Mouse (Mus musculus) testis, adult 2 months (tissue): Measurements from ENCODE around the gene Zfp131.
"Not testable (repeated sequence)": the region's sequence is repeated elsewhere in the genome, so short reads cannot be mapped to it uniquely, and the experiment has no call there.

Experiments
- CTCF ChIP-seq: fragments of 200-500 bp; IDR thresholded peaks from 2 replicates; pipeline ENCODE4 v1.5.1; 2012; ENCODE audit warnings: low read depth, mild to moderate bottlenecking, inconsistent platforms, low read length, moderate library complexity; ENCODE audit not compliant: control insufficient read depth, insufficient read depth, insufficient replicate concordance
- POLR2A ChIP-seq: fragments of 200-500 bp; IDR thresholded peaks from 2 replicates; pipeline ENCODE4 v1.6.1; 2012; ENCODE audit warnings: low read depth, mild to moderate bottlenecking, inconsistent platforms, low read length, moderate library complexity; ENCODE audit not compliant: control insufficient read depth

- TF ChIP-seq CTCF, POLR2A: not testable (repeated sequence)
Observed at GRCm38 (mm10) chr13:119836324-119836811, 45.7 kb upstream of the Zfp131 start.
